Mouse (Mus musculus) MN1 (cell line): ENCODE measurements around the gene Pip4k2c.

ENCODE experiments used
- DNase-seq: peaks from one replicate; pipeline ENCODE4 v3.0.0-alpha.2; 2016; ENCODE audit warnings: low spot score

The Pip4k2c gene

GRCm38 (mm10) chr10:127211414-127211854, at the start of gene Pip4k2c:
Gene Pip4k2c, minus strand, starts transcription at chr10:127211585.
- peak; percentile 96 for DNase-seq

DNA sequence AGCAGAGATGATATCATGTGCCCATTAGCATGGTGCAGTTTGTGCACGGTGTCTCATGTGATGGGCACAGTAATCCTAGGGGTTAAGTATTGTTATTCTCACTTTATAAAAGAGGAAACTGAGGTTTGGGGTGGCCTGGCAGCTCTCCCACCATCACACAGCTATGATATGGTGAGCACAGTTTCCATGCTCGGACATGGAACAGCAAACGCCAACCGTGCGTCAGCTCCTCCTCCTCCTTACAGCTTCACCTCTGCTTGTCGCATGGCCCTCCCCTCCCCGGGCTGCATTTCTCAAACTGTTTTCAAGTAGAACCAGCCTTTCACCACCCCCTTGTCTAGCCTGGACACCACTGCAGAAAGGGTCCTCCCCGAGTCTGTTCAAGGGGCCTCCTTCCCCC, 47.1 kb upstream of the Pip4k2c start:
- no peak for DNase-seq

DNA sequence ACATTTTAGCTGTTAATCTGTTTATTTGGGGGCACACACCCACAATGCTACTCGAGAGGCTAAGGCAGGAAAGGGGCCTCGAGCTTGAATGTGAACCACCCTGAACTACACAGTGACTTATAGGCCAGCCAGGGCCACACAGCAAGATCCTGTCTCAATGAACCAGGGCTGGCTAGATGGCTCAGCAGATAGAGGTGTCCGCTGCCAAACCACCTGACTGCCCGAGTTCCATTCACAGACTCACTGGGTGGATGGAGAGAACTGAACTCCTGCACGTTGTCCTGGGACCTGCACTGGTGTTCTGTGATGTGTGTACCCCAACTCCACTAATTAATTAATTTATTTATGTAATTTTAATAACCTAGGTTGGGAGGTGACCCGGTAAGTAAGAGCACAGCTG, 46.4 kb upstream of the Pip4k2c start:
- no peak for DNase-seq

- DNase-seq: no peak
Measured at GRCm38 (mm10) chr10:127255625-127256345, 44.4 kb upstream of the Pip4k2c start.

- no peak for DNase-seq
Measured at GRCm38 (mm10) chr10:127250810-127251209, 39.4 kb upstream of the Pip4k2c start.

DNA sequence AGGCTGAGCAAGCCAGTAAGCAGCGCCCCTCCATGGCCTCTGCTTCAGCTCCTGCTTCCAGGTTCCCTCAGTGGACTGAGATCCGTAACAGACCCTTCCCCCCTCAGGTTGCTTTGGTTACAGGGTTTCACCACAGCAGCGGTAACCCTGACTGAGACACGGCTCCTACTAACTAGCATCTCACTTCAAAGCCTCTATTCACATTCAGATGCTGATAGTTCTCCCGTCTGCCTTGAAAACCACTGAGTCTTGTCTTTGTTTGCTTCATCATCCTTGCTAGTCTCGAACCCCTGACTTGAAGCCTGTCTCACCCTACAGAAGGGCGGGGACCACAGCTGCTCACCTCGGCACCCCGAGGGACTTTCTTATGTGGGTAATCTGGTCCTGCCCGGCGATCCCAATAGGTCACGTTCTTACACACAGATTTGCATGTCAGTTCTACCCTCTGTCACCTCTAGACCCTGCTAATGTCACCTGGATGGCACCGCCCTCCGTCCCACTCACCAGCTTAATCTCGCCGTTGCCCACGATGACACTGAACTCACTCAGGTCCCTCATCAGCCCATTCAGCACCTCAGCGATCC, 26.9 kb upstream of the Pip4k2c start:
- no peak for DNase-seq

- peak; percentile 62 for DNase-seq
Measured at GRCm38 (mm10) chr10:127236541-127236940, 25.2 kb upstream of the Pip4k2c start.

GRCm38 (mm10) chr10:127233141-127233540, 21.8 kb upstream of the Pip4k2c start:
- DNase-seq: no peak

DNA sequence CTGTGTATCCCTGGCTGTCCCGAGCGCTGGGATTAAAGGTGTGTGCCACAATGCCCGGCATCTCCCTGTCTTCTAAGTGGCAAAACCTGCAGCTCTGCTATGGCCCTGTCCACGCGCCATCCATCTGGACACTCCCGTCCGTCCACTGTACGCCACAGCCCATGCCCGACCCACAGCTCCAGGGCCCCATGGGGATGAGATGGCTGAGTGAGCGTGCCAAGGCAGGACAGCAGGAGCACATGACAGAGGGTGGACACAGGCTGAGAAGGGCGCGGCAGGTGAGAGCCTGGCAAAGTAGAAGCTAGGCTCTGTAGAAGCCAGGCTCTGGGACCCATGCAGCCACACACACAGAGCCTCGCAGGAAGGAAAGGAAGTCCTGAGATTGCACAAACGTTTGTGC, 20.4 kb upstream of the Pip4k2c start:
- peak; percentile 67 for DNase-seq

- DNase-seq: no peak
Measured at GRCm38 (mm10) chr10:127230693-127231092, 19.3 kb upstream of the Pip4k2c start.

- DNase-seq: peak; percentile 91
Measured at GRCm38 (mm10) chr10:127228897-127229296, 17.5 kb upstream of the Pip4k2c start.

- no peak for DNase-seq
Measured at GRCm38 (mm10) chr10:127227163-127227562, 15.8 kb upstream of the Pip4k2c start.

DNA sequence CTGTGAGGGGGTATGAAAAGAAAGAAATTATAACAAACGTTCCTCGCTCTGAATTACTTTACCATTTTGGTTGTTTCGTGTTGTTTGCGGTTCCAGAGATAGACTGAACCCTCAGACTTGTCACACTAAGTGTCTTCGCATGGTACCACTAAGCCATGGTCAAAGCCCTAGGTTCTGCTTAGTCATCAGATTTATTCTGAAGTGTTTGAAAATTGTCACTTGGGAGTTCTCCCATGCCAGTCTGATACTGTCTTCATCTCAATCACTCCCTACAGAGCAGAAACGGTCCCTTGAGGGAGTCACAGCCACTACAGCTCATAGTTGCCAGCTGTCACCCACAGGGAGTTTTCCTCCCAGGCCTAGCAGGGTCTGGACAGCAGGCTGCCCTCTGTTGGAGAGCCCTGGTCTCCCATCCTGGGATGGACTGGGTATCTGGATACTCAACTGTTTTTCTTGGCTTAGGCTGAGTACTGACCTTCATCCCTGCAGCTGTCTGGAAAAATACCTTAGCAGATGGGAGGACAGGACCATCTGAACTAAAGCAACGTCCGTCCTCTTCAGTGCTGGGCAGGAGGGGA, 15.0 kb upstream of the Pip4k2c start:
- peak; percentile 80 for DNase-seq

GRCm38 (mm10) chr10:127225732-127226131, 14.3 kb upstream of the Pip4k2c start:
- no peak for DNase-seq

DNA sequence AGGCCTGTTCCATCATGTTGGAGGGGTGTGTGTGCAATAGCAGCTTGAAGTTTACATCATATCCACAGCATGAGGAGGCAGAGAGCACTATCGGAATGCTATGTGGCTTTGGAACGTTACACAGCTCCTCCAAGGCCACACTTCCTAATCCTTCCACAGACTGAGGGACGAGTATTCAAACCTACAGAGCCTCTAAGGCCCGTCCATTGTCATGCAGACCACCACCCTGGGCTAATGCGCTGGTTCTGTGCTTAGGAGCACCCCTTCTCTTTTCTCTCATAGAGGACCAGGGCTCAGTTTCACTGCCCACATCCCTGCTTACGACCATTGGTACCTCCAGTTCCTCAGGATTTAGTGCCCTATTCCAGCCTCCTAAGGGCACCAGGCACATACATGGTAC, 13.8 kb upstream of the Pip4k2c start:
- no peak for DNase-seq

GRCm38 (mm10) chr10:127218339-127218738, 7.0 kb upstream of the Pip4k2c start:
- DNase-seq: no peak

DNA sequence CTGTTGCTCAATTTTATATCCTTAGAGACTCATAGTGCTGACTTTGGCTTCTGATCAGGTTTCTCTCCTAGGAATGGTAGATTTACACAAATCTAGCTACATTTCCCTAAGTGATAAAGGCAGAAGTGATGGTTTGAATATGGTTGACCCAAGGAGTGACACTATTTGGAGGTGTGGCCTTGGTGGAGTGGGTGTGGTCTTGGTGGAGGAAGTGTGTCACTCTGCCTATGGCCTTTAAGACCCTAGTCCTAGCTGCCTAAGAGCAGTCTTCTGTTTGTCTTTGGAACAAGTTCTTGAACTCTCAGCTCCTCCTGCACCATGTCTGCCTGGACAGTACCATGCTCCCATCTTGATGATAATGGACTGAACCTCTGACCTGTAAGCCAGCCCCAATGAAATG, 5.8 kb upstream of the Pip4k2c start:
- no peak for DNase-seq

- no peak for DNase-seq
Measured at GRCm38 (mm10) chr10:127216456-127216855, 5.1 kb upstream of the Pip4k2c start.

DNA sequence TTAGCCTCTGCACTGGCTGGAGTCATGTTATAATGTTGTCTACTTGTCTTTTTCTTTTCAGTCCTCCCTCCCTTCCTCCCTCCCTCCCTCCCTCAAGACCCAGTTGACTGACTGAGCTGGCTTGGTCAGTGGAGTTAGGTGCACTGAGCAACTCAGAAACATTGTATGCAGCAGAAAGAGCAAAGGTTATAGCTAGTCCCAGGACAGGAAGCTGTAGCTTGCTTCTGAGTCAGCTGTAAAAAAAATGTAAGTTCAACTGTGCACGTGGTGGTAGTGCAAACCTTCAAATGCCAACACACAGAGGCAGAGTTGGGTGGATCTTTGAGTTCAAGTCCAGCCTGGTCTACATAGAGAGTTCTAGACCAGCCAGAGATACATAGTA, 3.0 kb upstream of the Pip4k2c start:
- no peak for DNase-seq

DNA sequence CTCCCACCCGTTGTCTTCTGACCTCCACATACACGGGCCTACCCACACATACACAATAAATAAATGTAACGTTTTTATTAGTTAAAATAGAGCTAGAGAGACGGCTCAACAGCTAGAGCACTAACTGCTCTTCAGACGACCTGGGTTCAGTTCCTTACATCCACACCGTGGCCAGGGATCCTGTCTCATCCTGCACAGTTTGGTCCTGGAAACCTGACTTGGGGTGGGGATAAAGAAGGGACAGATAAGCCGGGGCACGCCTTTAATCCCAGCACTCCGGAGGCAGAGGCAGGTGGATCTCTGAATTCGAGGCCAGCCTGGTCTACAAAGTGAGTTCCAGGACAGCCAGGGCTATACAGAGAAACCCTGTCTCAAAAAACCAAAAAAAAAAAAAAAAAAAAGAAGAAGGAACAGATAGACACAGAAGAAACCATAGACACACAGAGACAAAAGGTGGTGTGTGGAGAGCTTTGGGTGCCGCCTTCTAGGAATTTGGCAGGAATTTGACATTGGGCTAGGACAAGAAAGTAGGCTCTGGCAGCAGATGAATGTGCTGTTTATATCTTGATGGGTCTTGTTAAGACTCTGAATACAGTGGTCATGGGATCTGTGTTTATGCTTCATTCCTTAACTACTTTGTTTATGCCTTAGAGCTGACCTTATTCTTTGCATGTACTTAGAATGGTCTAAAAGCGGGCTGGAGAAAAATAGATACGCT, 2.5 kb upstream of the Pip4k2c start:
- DNase-seq: no peak

- no peak for DNase-seq
Measured at GRCm38 (mm10) chr10:127213272-127213671, 1.9 kb upstream of the Pip4k2c start.

DNA sequence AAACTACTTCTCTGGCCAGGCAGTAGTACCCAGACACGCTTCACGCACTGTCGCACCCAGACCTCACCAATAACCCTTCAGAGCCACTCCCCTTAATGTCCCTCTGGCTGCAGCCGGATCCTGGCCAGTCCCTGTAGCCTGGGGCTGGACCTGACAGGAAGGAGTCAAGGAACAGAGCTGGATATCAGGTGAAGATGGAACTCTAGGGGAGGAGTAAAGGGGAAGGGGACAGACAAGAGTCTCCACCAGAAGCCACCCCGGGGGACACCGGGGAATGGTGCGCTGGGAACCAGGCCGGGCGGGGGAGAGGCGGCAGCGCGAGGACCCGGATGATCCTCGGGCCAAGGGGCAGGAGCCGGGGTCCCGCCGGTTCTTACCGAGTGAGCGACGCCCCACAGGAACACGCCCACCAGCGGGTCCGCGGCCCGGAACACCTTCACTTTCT, 402 bp downstream of the Pip4k2c start:
- DNase-seq: peak; percentile 84
